Mouse (Mus musculus) ES-E14 (cell line): ENCODE data around the gene Megf11. TPM values are rescaled to one million over a fixed set of nuclear protein-coding genes. Genes with fewer than 3 reads are reported as not detected.

ENCODE experiments used
- DNase-seq: peaks from one replicate; pipeline ENCODE4 v3.0.0-alpha.2; 2013; ENCODE audit warnings: low read depth, low spot score
- H3K27ac ChIP-seq: 2 replicates; pipeline ENCODE4 v1.5.1; 2012; ENCODE audit warnings: low read depth, mild to moderate bottlenecking, low read length, moderate library complexity, mixed read lengths; ENCODE audit not compliant: poor library complexity, insufficient read depth, severe bottlenecking
- H3K36me3 ChIP-seq: 2 replicates; pipeline ENCODE4 v1.6.1; 2012; ENCODE audit warnings: mild to moderate bottlenecking, low read length, moderate library complexity, mixed read lengths; ENCODE audit not compliant: control insufficient read depth, poor library complexity, insufficient read depth, severe bottlenecking
- H3K4me1 ChIP-seq, 2 experiments: fragments of 150-350 bp in 1 of 2; sonication (generic) in 1 of 2; 2 replicates each; pipeline ENCODE4 v1.6.1; 2012; ENCODE audit warnings: low read length in 2 of 2, mild to moderate bottlenecking in 1 of 2, mixed read lengths in 1 of 2; ENCODE audit not compliant: control insufficient read depth in 2 of 2, insufficient read depth in 2 of 2, poor library complexity in 1 of 2
- H3K4me3 ChIP-seq, 2 experiments: fragments of 150-350 bp in 1 of 2; sonication (generic) in 1 of 2; 2 replicates each; pipeline ENCODE4 v1.5.1; 2012; ENCODE audit warnings: low read length in 2 of 2, low read depth in 1 of 2, mild to moderate bottlenecking in 1 of 2, mixed read lengths in 1 of 2; ENCODE audit not compliant: insufficient read depth in 1 of 2, poor library complexity in 1 of 2, severe bottlenecking in 1 of 2
- H3K9ac ChIP-seq: 2 replicates; pipeline ENCODE4 v1.6.1; 2012; ENCODE audit warnings: low read depth, mild to moderate bottlenecking, low read length, mixed read lengths; ENCODE audit not compliant: poor library complexity, insufficient read depth, severe bottlenecking
- H3K9me3 ChIP-seq: fragments of 150-350 bp; sonication (generic); 2 replicates; pipeline ENCODE4 v1.6.1; 2012; ENCODE audit warnings: low read depth, mild to moderate bottlenecking, low read length; ENCODE audit not compliant: control insufficient read depth, insufficient read depth
- CHD2 ChIP-seq: IDR thresholded peaks from 2 replicates; pipeline ENCODE4 v1.6.1; 2014; ENCODE audit warnings: mild to moderate bottlenecking, low read depth, low read length, inconsistent platforms
- HCFC1 ChIP-seq: IDR thresholded peaks from 2 replicates; pipeline ENCODE4 v1.6.1; 2012; ENCODE audit warnings: low read length, inconsistent platforms, borderline replicate concordance; ENCODE audit not compliant: insufficient read depth
- MAFK ChIP-seq: IDR thresholded peaks from 2 replicates; pipeline ENCODE4 v1.6.1; 2014; ENCODE audit warnings: mild to moderate bottlenecking, low read depth, low read length, inconsistent platforms; ENCODE audit not compliant: insufficient read depth
- ZC3H11A ChIP-seq: IDR thresholded peaks from 2 replicates; pipeline ENCODE4 v1.6.1; 2012; ENCODE audit warnings: low read depth, mild to moderate bottlenecking, inconsistent platforms, low read length, borderline replicate concordance
- ZNF384 ChIP-seq: IDR thresholded peaks from 2 replicates; pipeline ENCODE4 v1.6.1; 2012; ENCODE audit warnings: low read depth, low read length, inconsistent platforms
- in situ Hi-C, 2 experiments: fragments of 600-800 bp; cut with MboI; formaldehyde crosslinking; loops; one replicate each; pipeline ENCODE4 v1.15.1; 2025; ENCODE audit warnings: low sequenced_read_pairs in 2 of 2, inconsistent platforms in 1 of 2; ENCODE audit not compliant: unreplicated experiment in 2 of 2
- total RNA-seq: library from RNA; depleted of rRNA; stranded (reverse); fragments of 300-350 nt; gene quantifications from 2 replicates; pipeline ENCODE4 v1.2.3, GENCODE M21; 2012

Gene Megf11
- total RNA-seq, 1 experiment, result 7.5 TPM

GRCm38 (mm10) chr9:64551307-64551706, 165.9 kb downstream of the Megf11 start:
- no peak for DNase-seq
- peaks cover 3 to 26% of the 10 kb centered on the region in 2 experiments; a peak in 3 of 4 replicates for H3K4me1 ChIP-seq
- no peaks in the 10 kb centered on the region for H3K9me3 ChIP-seq
- in situ Hi-C loops, result no loop called here
- no peak overlapping the region for H3K27ac ChIP-seq
- TF ChIP-seq CHD2 (no peak), MAFK (no peak), ZNF384 (no peak), ZC3H11A (no peak), HCFC1 (no peak)
- H3K36me3 ChIP-seq, result no peaks in the 10 kb centered on the region
- H3K4me3 ChIP-seq, result no peak overlapping the region
- no peak overlapping the region for H3K9ac ChIP-seq

GRCm38 (mm10) chr9:64552046-64552445, 166.6 kb downstream of the Megf11 start:
- Histone ChIP-seq H3K4me3 (no peak overlapping the region), H3K9me3 (no peaks in the 10 kb centered on the region), H3K27ac (no peak overlapping the region), H3K4me1 (peaks cover 3 to 21% of the 10 kb centered on the region in 2 experiments; a peak in 2 of 4 replicates), H3K9ac (no peak overlapping the region), H3K36me3 (no peaks in the 10 kb centered on the region)
- no peak for DNase-seq
- in situ Hi-C loops, result no loop called here
- TF ChIP-seq CHD2, result no peak
- no peak for TF ChIP-seq MAFK
- TF ChIP-seq HCFC1, result no peak
- TF ChIP-seq ZNF384, result no peak
- TF ChIP-seq ZC3H11A, result no peak

GRCm38 (mm10) chr9:64553441-64553840, 168.0 kb downstream of the Megf11 start:
- Histone ChIP-seq H3K4me3 (no peak overlapping the region), H3K27ac (no peak overlapping the region), H3K9me3 (no peaks in the 10 kb centered on the region), H3K36me3 (no peaks in the 10 kb centered on the region), H3K4me1 (peaks cover 3 to 19% of the 10 kb centered on the region in 2 experiments; a peak in 2 of 4 replicates), H3K9ac (no peak overlapping the region)
- in situ Hi-C loops, result no loop called here
- no peak for DNase-seq
- TF ChIP-seq MAFK (no peak), ZC3H11A (no peak), CHD2 (no peak), ZNF384 (no peak), HCFC1 (no peak)

GRCm38 (mm10) chr9:64555620-64556019, 170.2 kb downstream of the Megf11 start:
- H3K9ac ChIP-seq, result no peak overlapping the region
- H3K36me3 ChIP-seq, result no peaks in the 10 kb centered on the region
- no peaks in the 10 kb centered on the region for H3K9me3 ChIP-seq
- DNase-seq, result no peak
- H3K4me3 ChIP-seq, result no peak overlapping the region
- H3K4me1 ChIP-seq, result peaks cover 3 to 19% of the 10 kb centered on the region in 2 experiments; a peak in 2 of 4 replicates
- TF ChIP-seq MAFK (no peak), ZC3H11A (no peak), CHD2 (no peak), HCFC1 (no peak), ZNF384 (no peak)
- in situ Hi-C loops, result no loop called here
- no peak overlapping the region for H3K27ac ChIP-seq

GRCm38 (mm10) chr9:64557110-64557745, 171.8 kb downstream of the Megf11 start:
- Histone ChIP-seq H3K4me1 (peaks cover 0 to 12% of the 10 kb centered on the region in 2 experiments; a peak in 2 of 4 replicates), H3K9me3 (no peaks in the 10 kb centered on the region), H3K9ac (no peak overlapping the region), H3K4me3 (no peak overlapping the region), H3K27ac (no peak overlapping the region), H3K36me3 (no peaks in the 10 kb centered on the region)
- no peak for DNase-seq
- in situ Hi-C loops, result no loop called here
- no peak for TF ChIP-seq HCFC1
- TF ChIP-seq ZC3H11A, result no peak
- no peak for TF ChIP-seq CHD2
- TF ChIP-seq ZNF384, result no peak
- TF ChIP-seq MAFK, result no peak
